Mouse (Mus musculus): Measurements from ENCODE around the gene Atp1a4. TPM values are rescaled to one million over a fixed set of nuclear protein-coding genes. Genes with fewer than 3 reads are reported as not detected.
A peak's percentile ranks its signal among the peaks of the same experiment; 100 is the strongest.
"Not testable (repeated sequence)": the region's sequence is repeated elsewhere in the genome, so short reads cannot be mapped to it uniquely, and the experiment has no call there.

The Atp1a4 gene
- polyA plus RNA-seq, 1 experiment from 2014 or later: 0.09 TPM

GRCm38 (mm10) chr1:172277172-172277571, 19.0 kb upstream of the Atp1a4 start:
- Histone ChIP-seq H3K36me3 (peaks cover 15% of the 10 kb centered on the region; the same call in 1 of the 2 replicates), H3K9me3 (no peaks in the 10 kb centered on the region), H3K4me3 (no peak overlapping the region), H3K27ac (no peak overlapping the region), H3K27me3 (ENCODE audit: insufficient read depth, poor library complexity, severe bottlenecking) (no peaks in the 10 kb centered on the region), H3K4me1 (peaks cover 26% of the 10 kb centered on the region)
- DNase-seq (ENCODE audit: low spot score): no peak
- WGBS: 55% methylated on average over 3 of the region's 3 CpGs

- Histone ChIP-seq H3K36me3 (peaks cover 8% of the 10 kb centered on the region; the same call in 1 of the 2 replicates), H3K4me1 (peaks cover 19% of the 10 kb centered on the region), H3K4me3 (no peak overlapping the region), H3K27me3 (ENCODE audit: insufficient read depth, poor library complexity, severe bottlenecking) (no peaks in the 10 kb centered on the region), H3K27ac (0 out of 2 replicates have a peak overlapping the region, but pooled peaks have one; percentile 47), H3K9me3 (no peaks in the 10 kb centered on the region)
- WGBS: 52% methylated on average over 5 of the region's 5 CpGs
- DNase-seq (ENCODE audit: low spot score): no peak
These were observed 16.3 kb upstream of the Atp1a4 start for GRCm38 (mm10) chr1:172274547-172274946.

- Histone ChIP-seq H3K36me3 (peaks cover 8% of the 10 kb centered on the region; the same call in 1 of the 2 replicates), H3K27me3 (ENCODE audit: insufficient read depth, poor library complexity, severe bottlenecking) (no peaks in the 10 kb centered on the region), H3K4me1 (peaks cover 18% of the 10 kb centered on the region), H3K27ac (no peak overlapping the region), H3K9me3 (no peaks in the 10 kb centered on the region), H3K4me3 (no peak overlapping the region)
- DNase-seq (ENCODE audit: low spot score): no peak
- WGBS: 41% methylated on average over 5 of the region's 5 CpGs
These were observed 15.9 kb upstream of the Atp1a4 start for GRCm38 (mm10) chr1:172274116-172274515.

GRCm38 (mm10) chr1:172273386-172273785, 15.2 kb upstream of the Atp1a4 start:
- peaks cover 8% of the 10 kb centered on the region; the same call in 1 of the 2 replicates for H3K36me3 ChIP-seq
- 81% methylated on average over 6 of the region's 6 CpGs for WGBS
- peaks cover 11% of the 10 kb centered on the region for H3K4me1 ChIP-seq
- no peak overlapping the region for H3K4me3 ChIP-seq
- H3K9me3 ChIP-seq: no peaks in the 10 kb centered on the region
- no peaks in the 10 kb centered on the region for H3K27me3 ChIP-seq (ENCODE audit: insufficient read depth, poor library complexity, severe bottlenecking)
- H3K27ac ChIP-seq: no peak overlapping the region
- DNase-seq (ENCODE audit: low spot score): no peak

DNA sequence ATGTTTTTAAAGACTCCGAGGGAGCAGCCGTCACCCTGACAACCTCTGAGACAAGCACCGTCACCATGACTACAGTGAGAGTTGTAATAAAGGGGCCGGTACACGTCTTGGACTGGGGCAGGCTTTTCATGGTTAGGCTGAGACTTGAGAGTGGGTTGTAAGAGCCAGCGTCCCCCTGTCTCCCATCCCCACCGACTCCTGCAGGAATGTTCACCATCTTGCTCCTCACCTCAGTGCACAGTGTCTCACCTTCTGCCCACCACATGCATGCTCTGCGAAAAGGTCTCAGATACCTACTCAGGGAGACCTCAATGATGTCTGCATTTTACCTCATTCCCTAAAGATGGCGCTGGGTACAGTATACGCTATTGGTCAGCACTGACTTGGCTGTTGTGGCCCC, 13.6 kb upstream of the Atp1a4 start:
- H3K27ac ChIP-seq: no peak overlapping the region
- H3K9me3 ChIP-seq: no peaks in the 10 kb centered on the region
- no peak for DNase-seq (ENCODE audit: low spot score)
- H3K4me3 ChIP-seq: no peak overlapping the region
- peaks cover 10% of the 10 kb centered on the region for H3K4me1 ChIP-seq
- no peaks in the 10 kb centered on the region for H3K36me3 ChIP-seq
- WGBS: 82% methylated on average over 10 of the region's 10 CpGs
- H3K27me3 ChIP-seq (ENCODE audit: insufficient read depth, poor library complexity, severe bottlenecking): no peaks in the 10 kb centered on the region

- H3K27ac ChIP-seq: no peak overlapping the region
- peaks cover 10% of the 10 kb centered on the region for H3K4me1 ChIP-seq
- no peaks in the 10 kb centered on the region for H3K27me3 ChIP-seq (ENCODE audit: insufficient read depth, poor library complexity, severe bottlenecking)
- DNase-seq (ENCODE audit: low spot score): no peak
- no peaks in the 10 kb centered on the region for H3K36me3 ChIP-seq
- WGBS: 82% methylated on average over 3 of the region's 3 CpGs
- H3K4me3 ChIP-seq: no peak overlapping the region
- H3K9me3 ChIP-seq: no peaks in the 10 kb centered on the region
These were observed 13.0 kb upstream of the Atp1a4 start for GRCm38 (mm10) chr1:172271208-172271607.

DNA sequence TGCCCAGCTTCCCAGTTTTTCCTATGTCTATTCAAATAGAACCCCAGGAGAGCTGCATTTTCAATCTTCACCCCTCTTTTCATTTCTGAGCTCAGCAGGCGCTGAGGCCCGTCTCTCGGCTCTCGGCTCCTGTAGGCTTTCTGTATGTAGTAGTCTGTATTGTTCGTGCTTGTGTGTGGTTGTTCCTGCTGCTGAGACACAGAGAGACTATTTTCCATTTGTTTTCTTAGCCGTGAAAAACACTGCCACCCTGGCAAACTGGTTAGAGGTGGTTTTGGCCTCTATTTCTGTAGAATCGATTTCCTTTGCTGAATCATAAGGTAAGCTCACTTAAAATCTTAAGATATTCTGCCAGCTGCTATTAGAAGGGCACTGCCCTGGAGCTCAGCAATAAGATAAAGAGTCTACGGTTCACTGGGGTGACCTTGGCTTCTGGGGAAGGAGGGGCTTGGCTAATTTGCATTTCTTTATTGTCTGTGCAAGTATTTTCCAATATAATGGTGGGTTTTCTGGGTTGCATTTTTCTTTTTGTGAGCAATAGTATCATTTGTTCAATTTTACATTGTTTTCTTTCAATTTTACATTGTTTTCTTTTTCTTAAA, 3.4 kb upstream of the Atp1a4 start, which contains the start of gene Igsf8:
TSS of gene Igsf8 (plus strand) at position 165 of the 602 bp plus-strand sequence.
- no peak within 1 kb of the TSS for H3K4me3 ChIP-seq
- H3K4me1 ChIP-seq: peaks cover 9% of the 10 kb centered on the region; the same call in 1 of the 2 replicates
- peak within 1 kb of the TSS; percentile 57; the same call in 1 of the 2 replicates for H3K27ac ChIP-seq
- no peaks in the 10 kb centered on the region for H3K9me3 ChIP-seq
- no peaks in the 10 kb centered on the region for H3K27me3 ChIP-seq (ENCODE audit: insufficient read depth, poor library complexity, severe bottlenecking)
- H3K36me3 ChIP-seq: no peaks in the 10 kb centered on the region
- WGBS: 67% methylated on average over 8 of the region's 8 CpGs
- no peak for DNase-seq (ENCODE audit: low spot score)

- H3K27ac ChIP-seq: no peak overlapping the region
- H3K36me3 ChIP-seq: no peaks in the 10 kb centered on the region
- H3K9me3 ChIP-seq: no peaks in the 10 kb centered on the region
- H3K4me3 ChIP-seq: no peak overlapping the region
- DNase-seq (ENCODE audit: low spot score): no peak
- WGBS: 43% methylated on average over 2 of the region's 2 CpGs
- no peaks in the 10 kb centered on the region for H3K27me3 ChIP-seq (ENCODE audit: insufficient read depth, poor library complexity, severe bottlenecking)
- peaks cover 17% of the 10 kb centered on the region; the same call in 1 of the 2 replicates for H3K4me1 ChIP-seq
These were observed 10.5 kb downstream of the Atp1a4 start for GRCm38 (mm10) chr1:172247679-172248078.

DNA sequence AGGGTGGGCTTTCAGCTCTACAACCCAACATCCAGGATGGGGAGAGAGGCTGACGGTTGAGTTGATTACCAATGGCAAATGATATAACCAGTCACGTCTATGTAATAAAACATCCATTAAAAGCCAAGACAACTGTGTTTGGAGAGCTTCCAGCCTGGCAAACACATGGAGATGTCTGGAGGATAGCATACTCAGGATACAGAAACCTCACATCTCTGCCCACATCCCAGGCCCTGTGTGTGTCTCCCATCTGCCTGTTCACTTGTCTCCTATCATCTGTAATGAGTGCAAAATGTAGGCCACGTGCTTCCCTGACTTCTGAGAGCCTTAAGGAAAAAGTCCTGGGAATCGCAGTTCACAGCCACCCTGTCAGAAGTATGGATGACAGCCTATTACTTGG, 11.0 kb downstream of the Atp1a4 start:
- DNase-seq (ENCODE audit: low spot score): no peak
- no peaks in the 10 kb centered on the region for H3K27me3 ChIP-seq (ENCODE audit: insufficient read depth, poor library complexity, severe bottlenecking)
- WGBS: 73% methylated on average over 4 of the region's 4 CpGs

GRCm38 (mm10) chr1:172244645-172245044, 13.6 kb downstream of the Atp1a4 start:
- Histone ChIP-seq H3K4me3 (peak overlapping the region; percentile 40), H3K27ac (peak overlapping the region; percentile 44; the same call in 1 of the 2 replicates), H3K4me1 (peaks cover 21% of the 10 kb centered on the region; the same call in 1 of the 2 replicates)
- not testable (repeated sequence) for H3K9me3 ChIP-seq; H3K36me3 ChIP-seq; H3K27me3 ChIP-seq (ENCODE audit: insufficient read depth, poor library complexity, severe bottlenecking)
- 23% methylated on average over 23 of the region's 23 CpGs for WGBS
- peak; percentile 72 for DNase-seq (ENCODE audit: low spot score)

More for the DNA sequence above, 11.0 kb downstream of the Atp1a4 start:
- Histone ChIP-seq H3K27ac (no peak overlapping the region), H3K9me3 (no peaks in the 10 kb centered on the region), H3K36me3 (no peaks in the 10 kb centered on the region), H3K4me1 (peaks cover 21% of the 10 kb centered on the region; the same call in 1 of the 2 replicates), H3K4me3 (no peak overlapping the region)

GRCm38 (mm10) chr1:172243547-172244205, 14.5 kb downstream of the Atp1a4 start:
- H3K36me3 ChIP-seq: no peaks in the 10 kb centered on the region
- DNase-seq (ENCODE audit: low spot score): peak; percentile 76
- peaks cover 21% of the 10 kb centered on the region; the same call in 1 of the 2 replicates for H3K4me1 ChIP-seq
- WGBS: 22% methylated on average over 16 of the region's 16 CpGs
- peak overlapping the region; percentile 40 for H3K4me3 ChIP-seq
- no peaks in the 10 kb centered on the region for H3K27me3 ChIP-seq (ENCODE audit: insufficient read depth, poor library complexity, severe bottlenecking)
- H3K9me3 ChIP-seq: no peaks in the 10 kb centered on the region
- H3K27ac ChIP-seq: peak overlapping the region; percentile 86; the same call in 1 of the 2 replicates

DNA sequence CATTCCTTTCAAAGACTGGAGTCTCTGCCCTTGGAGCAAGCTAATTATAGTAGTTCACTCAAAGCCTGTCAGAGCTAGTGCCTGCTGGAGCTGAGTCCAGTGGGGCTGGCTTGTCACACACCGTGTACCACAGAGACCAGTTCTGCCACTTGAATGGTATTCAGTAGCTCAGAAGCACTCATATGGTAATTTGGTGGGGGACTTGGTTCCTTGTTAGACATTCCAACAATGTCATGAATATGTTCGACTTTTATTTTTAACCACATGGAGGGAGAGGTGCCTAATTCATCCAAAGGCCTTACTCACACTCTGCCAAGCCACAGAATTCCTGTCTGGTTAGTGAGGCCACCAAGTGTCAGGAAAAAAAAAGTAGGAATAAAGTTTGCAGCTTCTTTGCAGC, 15.8 kb downstream of the Atp1a4 start:
- 37% methylated on average over 2 of the region's 2 CpGs for WGBS
- peak; percentile 83 for DNase-seq (ENCODE audit: low spot score)

More for the DNA sequence above, 15.8 kb downstream of the Atp1a4 start:
- no peaks in the 10 kb centered on the region for H3K9me3 ChIP-seq
- peak overlapping the region; percentile 86 for H3K27ac ChIP-seq
- peaks cover 21% of the 10 kb centered on the region; the same call in 1 of the 2 replicates for H3K4me1 ChIP-seq
- no peak overlapping the region for H3K4me3 ChIP-seq
- H3K36me3 ChIP-seq: no peaks in the 10 kb centered on the region
- no peaks in the 10 kb centered on the region for H3K27me3 ChIP-seq (ENCODE audit: insufficient read depth, poor library complexity, severe bottlenecking)

Data from heart, embryonic 10.5 days (tissue).